Mouse (Mus musculus) heart, adult 2 months (tissue): ENCODE results near the gene Ankrd26. TPM values are rescaled to one million over a fixed set of nuclear protein-coding genes. Genes with fewer than 3 reads are reported as not detected.
"Not testable (repeated sequence)": the region's sequence is repeated elsewhere in the genome, so short reads cannot be mapped to it uniquely, and the experiment has no call there.

Source experiments
- DNase-seq, 2 experiments: peaks; one replicate each; pipeline ENCODE4 v3.0.0; 2021
- H3K27ac ChIP-seq: fragments of 200-600 bp; 2 replicates; pipeline ENCODE4 v1.8.1; 2022
- H3K27me3 ChIP-seq: fragments of 200-500 bp; 2 replicates; pipeline ENCODE4 v1.6.1; 2012; ENCODE audit warnings: mild to moderate bottlenecking, low read length, inconsistent platforms, mixed read lengths; ENCODE audit not compliant: control insufficient read depth, insufficient read depth
- H3K36me3 ChIP-seq: fragments of 200-500 bp; 2 replicates; pipeline ENCODE4 v1.6.1; 2012; ENCODE audit warnings: low read length, inconsistent platforms; ENCODE audit not compliant: control insufficient read depth, insufficient read depth
- H3K4me1 ChIP-seq: fragments of 200-500 bp; 2 replicates; pipeline ENCODE4 v1.6.1; 2011; ENCODE audit warnings: low read length; ENCODE audit not compliant: control insufficient read depth, insufficient read depth
- H3K4me3 ChIP-seq: fragments of 200-600 bp; 2 replicates; pipeline ENCODE4 v1.8.1; 2022
- H3K79me2 ChIP-seq: fragments of 200-500 bp; replicated peaks from 2 replicates; pipeline ENCODE4 v1.6.1; 2012; ENCODE audit warnings: mild to moderate bottlenecking, inconsistent platforms, low read length, moderate library complexity, mixed read lengths; ENCODE audit not compliant: control insufficient read depth, insufficient read depth
- H3K9ac ChIP-seq: fragments of 200-500 bp; 2 replicates; pipeline ENCODE4 v1.6.1; 2012; ENCODE audit warnings: low read depth, mild to moderate bottlenecking, control low read depth, inconsistent platforms, low read length, mixed read lengths
- CTCF ChIP-seq: fragments of 200-600 bp; IDR thresholded peaks from 2 replicates; pipeline ENCODE4 v1.8.1; 2022; ENCODE audit warnings: antibody characterized with exemption, mild to moderate bottlenecking, moderate library complexity
- EP300 ChIP-seq: fragments of 200-500 bp; IDR thresholded peaks from 2 replicates; pipeline ENCODE4 v1.6.1; 2011; ENCODE audit warnings: low read depth, low read length, control low read depth; ENCODE audit not compliant: insufficient read depth
- POLR2A ChIP-seq: fragments of 200-500 bp; IDR thresholded peaks from 2 replicates; pipeline ENCODE4 v1.6.1; 2011; ENCODE audit warnings: mild to moderate bottlenecking, low read depth, low read length, control low read depth; ENCODE audit not compliant: insufficient read depth
- WGBS: fragments of 180-500 bp; shearing (Covaris S2); methylation state at CpG from one replicate; pipeline ENCODE4 v1.1.7; 2018; 5-methylcytosine and 5-hydroxymethylcytosine counted together
- intact Hi-C: fragments of 180-260 bp; cut with DNase I; formaldehyde crosslinking; loops from one replicate; pipeline ENCODE4 v1.15.1; 2025
- polyA plus RNA-seq: library from polyadenylated mRNA; depleted of rRNA; stranded (reverse); fragments of >200 nt; gene quantifications from 2 replicates; pipeline ENCODE4 v1.2.3, GENCODE M21; 2012
- total RNA-seq, 2 experiments: library from RNA; stranded (reverse); gene quantifications; 2 replicates each; pipeline ENCODE4 v1.2.3; 2021

Ankrd26 gene
- total and polyA plus RNA-seq, 3 experiments = 0.49 to 2.2 (median 1.7) TPM

DNA sequence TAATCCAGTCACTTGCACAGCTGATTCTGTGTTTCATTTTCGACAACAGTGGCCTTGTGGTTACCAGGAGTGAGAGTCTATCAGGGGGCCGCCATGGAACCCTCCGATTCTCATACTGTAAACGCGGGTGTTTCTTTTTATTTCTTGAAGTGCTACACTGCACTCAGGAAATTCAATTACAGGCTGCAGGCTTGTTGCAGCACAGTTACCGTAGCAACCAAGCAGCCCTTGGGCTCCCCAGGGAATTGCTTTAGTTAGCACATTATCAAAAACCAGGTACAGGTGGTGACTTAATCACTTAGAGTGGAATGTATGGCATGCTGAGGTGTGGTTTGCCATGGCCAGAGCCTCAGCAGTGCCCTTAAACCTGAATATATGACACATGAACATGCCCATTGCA lies 12.3 kb upstream of the Ankrd26 start:
- H3K27me3 ChIP-seq = no peaks in the 10 kb centered on the region
- H3K79me2 ChIP-seq = no peaks in the 10 kb centered on the region
- H3K27ac ChIP-seq = no peak overlapping the region
- 85% methylated on average over 6 of the region's 6 CpGs for WGBS
- H3K4me3 ChIP-seq = no peak overlapping the region
- intact Hi-C loops = no loop called here
- H3K4me1 ChIP-seq = no peaks in the 10 kb centered on the region
- DNase-seq = no peak
- H3K36me3 ChIP-seq = no peaks in the 10 kb centered on the region
- TF ChIP-seq EP300 (no peak), CTCF (no peak), POLR2A (no peak)
- no peak overlapping the region for H3K9ac ChIP-seq

DNA sequence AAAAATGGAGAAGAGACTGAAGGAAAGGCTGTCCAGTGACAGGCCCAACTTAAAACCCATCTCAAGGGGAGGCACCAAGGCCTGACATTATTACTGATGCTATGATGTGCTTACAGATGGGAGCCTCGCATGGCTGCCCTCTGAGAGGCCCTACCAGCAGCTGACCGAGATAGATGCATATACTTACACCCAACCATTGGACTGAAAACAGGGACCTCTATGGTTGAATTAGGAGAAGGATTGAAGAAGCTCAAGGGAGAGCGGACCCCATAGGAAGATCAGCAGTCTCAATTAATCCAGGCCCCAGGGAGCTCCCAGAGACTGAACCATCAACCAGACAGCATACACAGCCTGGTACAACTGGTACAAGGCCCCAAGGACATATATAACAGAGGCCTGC lies 5.8 kb upstream of the Ankrd26 start:
- TF ChIP-seq POLR2A (no peak), EP300 (no peak), CTCF (no peak)
- Histone ChIP-seq H3K9ac (no peak overlapping the region), H3K79me2 (no peaks in the 10 kb centered on the region), H3K4me3 (no peak overlapping the region), H3K4me1 (no peaks in the 10 kb centered on the region; the same call in 1 of the 2 replicates), H3K27ac (no peak overlapping the region), H3K36me3 (peaks cover 3% of the 10 kb centered on the region; the same call in 1 of the 2 replicates), H3K27me3 (no peaks in the 10 kb centered on the region)
- no peak for DNase-seq
- WGBS = 93% methylated on average over 3 of the region's 3 CpGs
- intact Hi-C loops = no loop called here

DNA sequence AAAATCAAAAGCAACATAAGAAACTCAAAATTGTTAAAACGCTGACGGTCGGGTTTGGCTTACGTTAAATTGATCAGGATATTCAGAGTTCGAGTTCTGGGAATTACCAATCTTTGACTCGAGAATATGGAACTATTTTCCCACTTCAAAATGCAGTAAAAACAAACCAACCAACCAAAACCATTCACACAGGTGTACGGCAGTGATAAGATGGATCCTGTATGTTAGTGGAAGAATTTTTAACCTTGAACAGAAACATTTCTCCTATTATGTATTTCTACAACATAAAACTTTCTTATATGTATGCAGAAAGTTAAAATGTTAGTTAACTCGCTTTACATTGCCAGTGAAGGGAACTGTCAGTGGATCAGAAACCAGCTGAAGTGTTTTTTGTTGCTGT lies 801 bp downstream of the Ankrd26 start:
- Histone ChIP-seq H3K27me3 (no peaks in the 10 kb centered on the region), H3K4me3 (peak overlapping the region; percentile 83), H3K9ac (no peak overlapping the region), H3K4me1 (no peaks in the 10 kb centered on the region; the same call in 1 of the 2 replicates), H3K79me2 (no peaks in the 10 kb centered on the region), H3K36me3 (peaks cover 4% of the 10 kb centered on the region; the same call in 1 of the 2 replicates), H3K27ac (no peak overlapping the region; the same call in 1 of the 2 replicates)
- intact Hi-C loops = no loop called here
- TF ChIP-seq CTCF (no peak), EP300 (no peak), POLR2A (no peak)
- 82% methylated on average over 8 of the region's 8 CpGs for WGBS
- DNase-seq = no peak

DNA sequence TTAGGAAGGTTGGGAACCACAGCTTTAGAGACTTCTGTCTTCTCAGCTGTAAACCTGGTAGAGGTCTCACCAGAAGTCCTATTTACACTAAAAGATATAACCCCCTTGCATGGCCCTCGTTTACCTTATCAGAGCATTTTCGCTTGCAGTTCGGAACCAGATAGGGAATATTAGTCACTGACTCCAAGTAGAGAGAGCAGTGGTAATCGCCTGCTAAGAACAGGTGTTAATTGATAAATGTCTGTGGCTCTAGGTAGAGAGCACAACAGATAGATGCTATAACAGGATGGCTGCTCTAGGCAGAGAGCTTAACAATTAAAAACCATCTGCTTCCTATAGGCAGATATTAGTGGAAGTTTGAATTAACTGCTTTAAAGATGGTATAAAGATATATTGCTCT lies 23.4 kb downstream of the Ankrd26 start:
- intact Hi-C loops = no loop called here
- Histone ChIP-seq H3K9ac (no peak overlapping the region), H3K36me3 (no peaks in the 10 kb centered on the region), H3K4me1 (no peaks in the 10 kb centered on the region), H3K79me2 (no peaks in the 10 kb centered on the region), H3K27me3 (no peaks in the 10 kb centered on the region), H3K4me3 (no peak overlapping the region), H3K27ac (no peak overlapping the region)
- TF ChIP-seq EP300 = no peak
- TF ChIP-seq POLR2A = no peak
- TF ChIP-seq CTCF = no peak
- DNase-seq = no peak
- WGBS = 82% methylated on average over 4 of the region's 4 CpGs

DNA sequence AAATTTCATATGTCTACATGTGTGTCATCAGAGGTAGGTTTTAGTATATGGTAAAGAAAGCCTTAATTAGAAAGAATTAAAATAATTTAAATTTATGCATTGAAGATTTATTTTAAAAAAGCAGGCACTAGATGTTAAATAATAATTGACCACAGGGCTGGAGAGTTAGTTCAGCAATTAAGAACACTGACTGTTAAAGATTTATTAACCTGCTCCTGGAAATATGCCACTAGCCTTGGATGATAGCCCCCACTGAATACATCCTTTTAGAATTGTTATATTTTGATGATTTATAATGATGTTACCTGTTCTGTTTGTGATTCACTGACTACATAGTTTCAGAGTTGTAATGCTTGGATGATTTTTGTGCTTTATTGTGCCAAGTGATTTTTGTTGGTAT lies 24.8 kb downstream of the Ankrd26 start:
- H3K36me3 ChIP-seq, DNase-seq, H3K79me2 ChIP-seq, H3K9ac ChIP-seq, intact Hi-C loops, H3K4me1 ChIP-seq, H3K27ac ChIP-seq, H3K4me3 ChIP-seq, H3K27me3 ChIP-seq: not testable (repeated sequence)

DNA sequence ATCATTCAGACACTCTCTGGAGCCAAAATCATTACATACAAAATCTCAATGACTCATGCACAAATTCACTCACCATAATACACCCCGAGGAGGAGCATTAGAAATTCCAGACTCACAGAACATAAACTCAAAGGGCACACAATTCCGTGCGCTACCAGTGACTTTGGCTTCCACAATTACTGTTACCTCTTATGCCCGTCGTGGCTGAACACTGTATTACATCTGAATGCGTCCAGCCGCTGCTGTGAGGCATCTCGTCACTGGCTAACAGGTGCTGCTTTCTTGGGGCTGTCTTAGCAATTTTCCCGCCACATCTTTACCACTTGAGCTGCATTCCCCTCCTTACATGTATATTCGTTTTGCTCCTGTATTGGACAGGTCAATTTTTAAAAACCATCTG lies 26.7 kb downstream of the Ankrd26 start:
- intact Hi-C loops = no loop called here
- DNase-seq = no peak
- Histone ChIP-seq H3K4me1 (no peaks in the 10 kb centered on the region), H3K9ac (no peak overlapping the region), H3K4me3 (no peak overlapping the region), H3K27ac (no peak overlapping the region), H3K79me2 (no peaks in the 10 kb centered on the region), H3K36me3 (no peaks in the 10 kb centered on the region), H3K27me3 (no peaks in the 10 kb centered on the region)
- no peak for TF ChIP-seq POLR2A
- WGBS = 92% methylated on average over 10 of the region's 10 CpGs

DNA sequence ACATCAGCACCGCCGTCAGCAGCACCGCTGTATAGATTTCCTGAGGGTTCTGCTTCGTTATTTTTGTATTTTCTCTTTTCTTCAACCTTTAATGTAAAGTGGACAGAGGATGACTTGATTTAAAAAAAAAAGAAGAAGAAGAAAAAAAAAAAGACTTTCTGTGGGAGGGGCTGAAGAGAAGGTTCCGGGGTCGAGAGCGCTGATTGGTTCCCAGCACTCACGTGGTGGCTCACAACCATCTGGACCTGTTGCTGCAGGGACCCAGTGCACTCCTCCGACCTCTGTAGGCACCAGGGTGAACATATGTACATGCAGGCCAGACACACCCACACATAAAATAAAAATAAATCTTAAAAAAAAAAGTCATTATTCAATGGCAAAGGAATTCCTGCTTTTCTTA lies 28.6 kb downstream of the Ankrd26 start:
- H3K27me3 ChIP-seq = no peaks in the 10 kb centered on the region
- intact Hi-C loops = no loop called here
- no peak overlapping the region for H3K4me3 ChIP-seq
- no peak for TF ChIP-seq POLR2A
- TF ChIP-seq EP300 = no peak
- TF ChIP-seq CTCF = no peak
- DNase-seq = no peak
- no peaks in the 10 kb centered on the region for H3K36me3 ChIP-seq
- 89% methylated on average over 9 of the region's 9 CpGs for WGBS
- no peaks in the 10 kb centered on the region for H3K4me1 ChIP-seq
- H3K27ac ChIP-seq = no peak overlapping the region
- H3K9ac ChIP-seq = no peak overlapping the region
- H3K79me2 ChIP-seq = no peaks in the 10 kb centered on the region
